Mouse (Mus musculus): Measurements from ENCODE around the gene Tunar. TPM values are rescaled to one million over a fixed set of nuclear protein-coding genes. Genes with fewer than 3 reads are reported as not detected.
A peak's percentile ranks its signal among the peaks of the same experiment; 100 is the strongest.

Gene Tunar
- 0.10 and 0.16 TPM in 2 replicates for polyA plus RNA-seq (2014; fragmentation: Nextera tagmentation; extraction: Ambion mirVana)

GRCm38 (mm10) chr12:105333570-105333969 lies at the start of gene Tunar:
Tunar (plus strand) TSS chr12:105333870.
- ATAC-seq (replicated peaks; ENCODE audit: low FRiP score) (no peak), DNase-seq (ENCODE audit: low spot score) (no peak)
- Histone ChIP-seq H3K36me3 (ENCODE audit: control insufficient read depth, insufficient read depth, low read length) (no peaks in the 10 kb centered on the region), H3K4me1 (replicated peaks; ENCODE audit: control insufficient read depth, insufficient read depth, low read length) (no peaks in the 10 kb centered on the region), H3K4me2 (no peak within 1 kb of the TSS), H3K9ac (ENCODE audit: low read depth, low read length) (no peak within 1 kb of the TSS), H3K27ac (ENCODE audit: low read depth, low read length) (no peak within 1 kb of the TSS), H3K27me3 (replicated peaks; ENCODE audit: control insufficient read depth, insufficient read depth, low read length) (peaks cover 35% of the 10 kb centered on the region), H3K9me3 (ENCODE audit: control insufficient read depth, low read length) (no peaks in the 10 kb centered on the region), H3K4me3 (ENCODE audit: low read depth, low read length) (no peak within 1 kb of the TSS)
- WGBS, result 77% methylated on average over 2 of the region's 2 CpGs

GRCm38 (mm10) chr12:105312571-105313035 lies 21.1 kb upstream of the Tunar start:
- DNase-seq (ENCODE audit: low spot score) (no peak), ATAC-seq (replicated peaks; ENCODE audit: low FRiP score) (no peak)
- Histone ChIP-seq H3K4me1 (replicated peaks; ENCODE audit: control insufficient read depth, insufficient read depth, low read length) (no peaks in the 10 kb centered on the region), H3K4me2 (no peak overlapping the region), H3K9ac (ENCODE audit: low read depth, low read length) (no peak overlapping the region), H3K4me3 (ENCODE audit: low read depth, low read length) (no peak overlapping the region), H3K36me3 (ENCODE audit: control insufficient read depth, insufficient read depth, low read length) (no peaks in the 10 kb centered on the region), H3K27ac (ENCODE audit: low read depth, low read length) (no peak overlapping the region), H3K27me3 (replicated peaks; ENCODE audit: control insufficient read depth, insufficient read depth, low read length) (no peaks in the 10 kb centered on the region), H3K9me3 (ENCODE audit: control insufficient read depth, low read length) (no peaks in the 10 kb centered on the region)
- WGBS, result 62% methylated on average over 5 of the region's 5 CpGs

- H3K9ac ChIP-seq (ENCODE audit: low read depth, low read length), result no peak overlapping the region
Measured at GRCm38 (mm10) chr12:105314328-105314727, 19.3 kb upstream of the Tunar start.

GRCm38 (mm10) chr12:105322160-105322559 lies 11.5 kb upstream of the Tunar start:
- WGBS, result 20% methylated on average over 6 of the region's 6 CpGs
- H3K27me3 ChIP-seq (replicated peaks; ENCODE audit: control insufficient read depth, insufficient read depth, low read length), result no peaks in the 10 kb centered on the region
- no peaks in the 10 kb centered on the region for H3K4me1 ChIP-seq (replicated peaks; ENCODE audit: control insufficient read depth, insufficient read depth, low read length)
- no peak overlapping the region for H3K4me2 ChIP-seq
- no peak overlapping the region for H3K27ac ChIP-seq (ENCODE audit: low read depth, low read length)
- ATAC-seq (replicated peaks; ENCODE audit: low FRiP score), result no peak
- H3K4me3 ChIP-seq (ENCODE audit: low read depth, low read length), result no peak overlapping the region
- no peaks in the 10 kb centered on the region for H3K36me3 ChIP-seq (ENCODE audit: control insufficient read depth, insufficient read depth, low read length)
- H3K9ac ChIP-seq (ENCODE audit: low read depth, low read length), result no peak overlapping the region
- DNase-seq (ENCODE audit: low spot score), result no peak
- H3K9me3 ChIP-seq (ENCODE audit: control insufficient read depth, low read length), result no peaks in the 10 kb centered on the region

More at GRCm38 (mm10) chr12:105314328-105314727, 19.3 kb upstream of the Tunar start:
- no peak overlapping the region for H3K27ac ChIP-seq (ENCODE audit: low read depth, low read length)
- no peaks in the 10 kb centered on the region for H3K27me3 ChIP-seq (replicated peaks; ENCODE audit: control insufficient read depth, insufficient read depth, low read length)
- H3K36me3 ChIP-seq (ENCODE audit: control insufficient read depth, insufficient read depth, low read length), result no peaks in the 10 kb centered on the region
- no peaks in the 10 kb centered on the region for H3K9me3 ChIP-seq (ENCODE audit: control insufficient read depth, low read length)
- DNase-seq (ENCODE audit: low spot score) (no peak), ATAC-seq (replicated peaks; ENCODE audit: low FRiP score) (no peak)
- no peak overlapping the region for H3K4me3 ChIP-seq (ENCODE audit: low read depth, low read length)
- H3K4me2 ChIP-seq, result no peak overlapping the region
- no peaks in the 10 kb centered on the region for H3K4me1 ChIP-seq (replicated peaks; ENCODE audit: control insufficient read depth, insufficient read depth, low read length)
- 75% methylated on average over 1 of the region's 1 CpGs for WGBS

- ATAC-seq (replicated peaks; ENCODE audit: low FRiP score) (no peak), DNase-seq (ENCODE audit: low spot score) (no peak)
- 65% methylated on average over 5 of the region's 5 CpGs for WGBS
- Histone ChIP-seq H3K36me3 (ENCODE audit: control insufficient read depth, insufficient read depth, low read length) (no peaks in the 10 kb centered on the region), H3K9me3 (ENCODE audit: control insufficient read depth, low read length) (no peaks in the 10 kb centered on the region), H3K4me1 (replicated peaks; ENCODE audit: control insufficient read depth, insufficient read depth, low read length) (no peaks in the 10 kb centered on the region), H3K27ac (ENCODE audit: low read depth, low read length) (no peak overlapping the region), H3K27me3 (replicated peaks; ENCODE audit: control insufficient read depth, insufficient read depth, low read length) (no peaks in the 10 kb centered on the region), H3K4me2 (no peak overlapping the region), H3K4me3 (ENCODE audit: low read depth, low read length) (no peak overlapping the region), H3K9ac (ENCODE audit: low read depth, low read length) (no peak overlapping the region)
Measured at GRCm38 (mm10) chr12:105327051-105327450, 6.6 kb upstream of the Tunar start.

GRCm38 (mm10) chr12:105328396-105328795 lies 5.3 kb upstream of the Tunar start:
- no peak for DNase-seq (ENCODE audit: low spot score)
- Histone ChIP-seq H3K4me1 (replicated peaks; ENCODE audit: control insufficient read depth, insufficient read depth, low read length) (no peaks in the 10 kb centered on the region), H3K27ac (ENCODE audit: low read depth, low read length) (no peak overlapping the region), H3K4me2 (no peak overlapping the region), H3K27me3 (replicated peaks; ENCODE audit: control insufficient read depth, insufficient read depth, low read length) (no peaks in the 10 kb centered on the region), H3K36me3 (ENCODE audit: control insufficient read depth, insufficient read depth, low read length) (no peaks in the 10 kb centered on the region), H3K9me3 (ENCODE audit: control insufficient read depth, low read length) (no peaks in the 10 kb centered on the region), H3K4me3 (ENCODE audit: low read depth, low read length) (no peak overlapping the region), H3K9ac (ENCODE audit: low read depth, low read length) (no peak overlapping the region)
- 63% methylated on average over 11 of the region's 11 CpGs for WGBS
- no peak for ATAC-seq (replicated peaks; ENCODE audit: low FRiP score)

- Histone ChIP-seq H3K4me2 (peak overlapping the region; percentile 77), H3K27ac (ENCODE audit: low read depth, low read length) (no peak overlapping the region), H3K4me3 (ENCODE audit: low read depth, low read length) (peak overlapping the region; percentile 55), H3K36me3 (ENCODE audit: control insufficient read depth, insufficient read depth, low read length) (no peaks in the 10 kb centered on the region), H3K9me3 (ENCODE audit: control insufficient read depth, low read length) (no peaks in the 10 kb centered on the region), H3K27me3 (replicated peaks; ENCODE audit: control insufficient read depth, insufficient read depth, low read length) (peaks cover 39% of the 10 kb centered on the region), H3K4me1 (replicated peaks; ENCODE audit: control insufficient read depth, insufficient read depth, low read length) (no peaks in the 10 kb centered on the region), H3K9ac (ENCODE audit: low read depth, low read length) (no peak overlapping the region)
- no peak for ATAC-seq (replicated peaks; ENCODE audit: low FRiP score)
- DNase-seq (ENCODE audit: low spot score), result no peak
- 15% methylated on average over 8 of the region's 8 CpGs for WGBS
Measured at GRCm38 (mm10) chr12:105336094-105336420, 2.4 kb downstream of the Tunar start.

- H3K9ac ChIP-seq (ENCODE audit: low read depth, low read length), result no peak overlapping the region
- H3K27ac ChIP-seq (ENCODE audit: low read depth, low read length), result no peak overlapping the region
- H3K27me3 ChIP-seq (replicated peaks; ENCODE audit: control insufficient read depth, insufficient read depth, low read length), result peaks cover 39% of the 10 kb centered on the region
- peak; percentile 45 for DNase-seq (ENCODE audit: low spot score)
- H3K4me1 ChIP-seq (replicated peaks; ENCODE audit: control insufficient read depth, insufficient read depth, low read length), result no peaks in the 10 kb centered on the region
- peak overlapping the region; percentile 55 for H3K4me3 ChIP-seq (ENCODE audit: low read depth, low read length)
- 0 out of 2 replicates have a peak, but pooled peaks have one; percentile 39 for ATAC-seq (replicated peaks; ENCODE audit: low FRiP score)
- no peaks in the 10 kb centered on the region for H3K36me3 ChIP-seq (ENCODE audit: control insufficient read depth, insufficient read depth, low read length)
- H3K4me2 ChIP-seq, result peak overlapping the region; percentile 77
- no peaks in the 10 kb centered on the region for H3K9me3 ChIP-seq (ENCODE audit: control insufficient read depth, low read length)
- WGBS, result 2% methylated on average over 60 of the region's 77 CpGs
Measured at GRCm38 (mm10) chr12:105336421-105337289, 3.0 kb downstream of the Tunar start.

Data from liver, embryonic 11.5 days (tissue).